Mouse (Mus musculus) layer of hippocampus, postnatal 25 days (tissue): ENCODE results near the gene Stard13. TPM values are rescaled to one million over a fixed set of nuclear protein-coding genes. Genes with fewer than 3 reads are reported as not detected.
A peak's percentile ranks its signal among the peaks of the same experiment; 100 is the strongest.

Source experiments
- DNase-seq, 2 experiments: peaks; one replicate each; pipeline ENCODE4 v3.0.0; 2022; ENCODE audit warnings: mixed read lengths in 2 of 2, low spot score in 1 of 2; ENCODE audit errors: extremely low spot score in 1 of 2
- total RNA-seq, 2 experiments: library from RNA; stranded (reverse); gene quantifications; 2 replicates each; pipeline ENCODE4 v1.2.3; 2021

Stard13 gene
- 10 to 100 TPM; 17.6 to 20.6 TPM for total RNA-seq

DNA sequence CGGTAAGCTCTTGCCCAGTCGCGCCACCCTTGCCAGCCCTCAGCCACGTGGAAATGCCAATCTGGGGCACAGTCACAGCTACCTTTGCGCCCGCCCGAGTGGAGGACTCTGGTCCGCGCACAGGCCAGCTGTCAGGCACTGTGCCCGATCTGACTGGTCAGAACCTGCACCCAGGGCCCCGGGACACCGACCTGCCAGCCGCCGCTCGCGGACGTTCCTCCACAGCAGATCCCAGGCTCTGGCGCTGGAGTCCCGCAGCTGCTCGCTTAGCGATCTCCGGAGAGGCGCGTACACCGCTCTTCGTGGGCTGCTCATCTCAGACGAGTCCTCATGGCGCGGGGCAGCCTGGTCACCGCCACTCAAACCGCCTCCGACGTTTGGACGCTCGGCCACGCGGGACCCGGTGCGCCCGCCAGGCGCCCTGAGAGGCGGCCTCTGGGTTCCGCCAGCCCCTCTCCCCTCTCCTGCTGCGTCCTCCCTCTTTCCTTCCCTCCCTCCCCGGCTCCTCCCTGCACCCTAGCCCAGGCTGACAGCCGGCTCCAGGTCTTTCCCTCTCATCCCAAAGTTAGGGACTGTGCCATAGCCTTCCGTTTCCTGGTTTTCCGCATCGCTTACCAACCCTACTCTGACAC, at the start of gene Stard13:
Stard13 (minus strand) TSS at position 437 of the 632 bp plus-strand sequence.
- peak; percentile 24 to 34 for DNase-seq

DNA sequence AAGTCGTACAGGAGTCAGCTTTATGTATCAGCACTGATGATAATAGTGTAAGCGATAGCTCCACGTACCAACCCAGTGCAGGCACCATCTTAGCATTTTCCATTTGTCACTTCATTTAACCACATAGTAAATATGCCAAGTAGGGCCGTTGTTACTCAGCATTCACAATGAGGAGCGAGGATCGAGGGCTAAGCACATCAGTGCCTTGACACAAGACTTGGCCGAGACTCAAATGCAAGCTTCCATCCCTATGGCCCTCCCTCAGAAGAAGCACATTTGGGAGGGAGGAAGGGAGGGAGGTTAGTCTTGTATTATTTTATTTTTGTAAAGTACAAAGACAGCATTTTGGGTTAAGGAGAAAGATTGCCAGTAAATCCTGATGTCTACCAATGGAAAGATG, 45.9 kb upstream of the Stard13 start:
- no peak for DNase-seq

DNA sequence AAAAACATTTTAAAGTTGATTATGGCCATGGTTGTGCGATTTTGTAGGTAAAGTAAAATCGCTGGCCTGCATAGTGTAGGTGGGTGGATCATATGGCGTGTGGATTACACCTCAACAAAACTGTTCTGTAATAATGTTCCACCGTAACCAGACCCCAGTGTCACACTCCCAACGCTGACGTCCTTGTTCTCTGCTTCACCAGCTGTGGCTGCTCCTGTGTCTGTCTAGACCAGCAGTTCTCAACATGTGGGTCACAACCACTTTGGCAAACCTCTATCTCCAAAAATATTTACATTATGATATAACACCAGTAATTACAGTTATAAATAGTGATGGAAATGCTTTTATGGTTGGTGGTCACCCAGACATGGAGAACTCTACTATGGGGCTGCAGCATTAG, 44.3 kb upstream of the Stard13 start:
- no peak for DNase-seq

DNA sequence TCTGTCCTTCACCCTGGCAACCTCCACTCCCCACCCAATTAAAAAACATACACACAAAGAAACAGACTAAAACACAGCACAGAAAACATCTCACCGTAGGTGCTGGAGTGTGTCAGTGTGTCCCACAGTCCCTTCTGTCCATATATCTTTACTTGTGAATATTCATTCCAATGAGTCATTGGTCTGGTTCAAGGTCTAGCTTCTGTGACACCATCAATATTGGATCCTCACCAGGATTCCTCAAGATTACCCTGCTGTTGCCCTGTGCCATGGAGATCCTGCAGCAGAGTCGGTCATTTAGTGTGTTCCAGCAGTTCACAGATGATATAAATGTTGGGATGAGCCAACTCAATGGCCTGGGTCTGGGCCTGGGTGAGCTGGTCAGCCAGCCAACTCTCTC, 42.4 kb upstream of the Stard13 start:
- DNase-seq: no peak

DNA sequence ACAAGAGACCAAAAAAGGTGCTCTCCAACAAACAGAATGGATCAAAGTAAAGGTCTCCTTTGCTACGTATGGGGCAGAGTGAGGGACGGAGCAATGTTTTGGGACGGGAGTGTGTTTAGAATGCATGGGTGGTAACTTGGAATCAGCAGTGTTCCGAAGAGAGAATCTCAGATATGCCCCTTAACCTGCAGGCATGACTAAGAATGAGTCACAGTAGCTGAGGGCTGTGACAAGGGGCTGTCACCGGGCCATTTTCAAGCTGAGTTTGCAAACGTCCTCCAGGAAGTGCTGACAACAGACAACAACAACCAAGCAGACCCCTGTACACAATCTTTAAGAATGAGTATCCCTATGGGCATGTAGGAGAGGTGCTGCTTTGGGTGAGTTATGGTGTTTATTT, 40.6 kb upstream of the Stard13 start:
- no peak for DNase-seq

DNA sequence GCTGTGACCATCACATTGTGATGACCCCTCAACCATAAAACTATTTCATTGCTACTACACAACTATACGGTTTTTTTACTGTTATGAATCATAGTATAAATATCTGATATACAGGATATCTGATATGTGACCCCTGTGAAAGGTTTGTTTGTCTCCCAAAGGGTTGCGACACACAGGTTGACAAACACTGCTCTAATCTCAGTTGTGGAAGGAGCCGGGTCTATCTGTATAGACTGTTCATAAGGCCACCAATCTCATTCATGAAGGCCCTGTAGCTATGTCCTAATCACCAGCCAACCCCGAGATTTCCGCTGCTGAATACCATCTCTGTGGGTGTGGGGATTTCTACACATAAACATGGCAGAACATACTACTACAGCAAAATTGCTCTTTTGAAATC, 37.2 kb upstream of the Stard13 start:
- DNase-seq: no peak

DNA sequence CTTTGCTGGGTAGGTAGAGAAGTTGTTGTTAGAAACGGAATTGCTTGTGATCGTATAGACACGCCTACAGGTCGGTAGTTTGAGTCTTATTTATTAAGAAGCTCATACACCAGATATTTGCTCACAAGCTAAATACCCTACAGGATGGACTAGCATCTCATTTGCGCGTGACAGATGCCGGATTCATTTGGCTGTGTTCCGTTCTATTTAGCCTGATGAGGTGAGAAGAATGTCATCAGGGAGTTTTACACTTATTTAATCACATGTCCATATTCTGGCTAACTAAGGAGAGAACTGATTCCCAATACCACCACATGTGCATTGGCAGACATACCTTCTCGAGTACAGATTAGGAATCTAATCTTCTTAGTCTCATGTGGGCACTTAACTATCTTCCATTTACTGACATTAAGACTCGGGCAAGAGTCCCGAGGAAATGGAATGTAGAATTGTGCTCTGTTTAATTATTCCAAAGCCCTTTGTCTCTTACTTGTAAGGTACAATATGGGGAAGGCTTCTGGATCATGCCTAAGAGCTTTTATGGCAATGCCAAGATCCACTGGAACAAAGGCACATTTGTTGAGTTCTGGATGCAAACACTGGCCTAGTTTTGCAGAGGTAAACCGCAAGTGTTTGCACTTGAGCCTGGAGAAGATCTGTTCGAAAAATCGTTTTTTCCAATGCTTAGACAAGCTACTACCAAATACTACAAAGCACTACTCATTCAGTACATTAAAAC, 33.4 kb upstream of the Stard13 start:
- no peak for DNase-seq

DNA sequence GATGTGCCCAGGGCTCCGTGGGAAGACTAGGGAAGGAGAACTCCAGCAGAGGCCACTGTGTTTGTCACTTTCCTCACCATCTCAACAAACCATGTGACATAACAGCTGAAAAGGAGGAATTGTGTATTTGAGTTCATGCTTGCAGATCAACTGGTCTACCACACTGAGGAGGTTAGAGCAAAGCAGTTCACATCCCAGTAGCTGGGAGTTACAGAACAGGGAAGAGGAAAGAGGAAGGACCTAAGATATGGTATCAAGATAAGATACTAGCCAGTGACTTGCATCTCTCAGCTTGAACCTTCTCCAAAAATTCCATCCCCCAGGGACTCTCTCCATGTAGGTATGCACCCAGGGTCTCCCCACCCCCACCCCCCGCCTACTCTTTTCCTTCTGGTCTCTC, 27.9 kb upstream of the Stard13 start:
- DNase-seq: no peak

DNA sequence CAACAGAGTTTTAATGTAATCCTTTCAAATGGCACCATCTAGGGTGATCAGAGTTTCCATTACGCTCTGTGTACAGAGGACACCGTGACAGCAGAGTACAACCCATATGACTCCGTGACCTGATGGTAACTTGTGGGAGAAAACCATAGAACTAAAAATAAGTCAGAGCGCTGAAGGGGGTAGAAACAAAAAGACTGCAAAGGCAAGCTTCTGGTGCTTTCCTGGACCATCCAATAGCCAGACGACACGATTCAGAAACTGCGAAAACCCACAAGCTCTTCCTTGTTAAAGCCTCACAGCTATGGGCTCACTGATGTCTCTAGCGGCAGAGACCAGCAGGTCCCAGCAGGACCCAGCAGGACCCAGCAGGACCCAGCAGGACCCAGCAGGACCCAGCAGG, 18.6 kb upstream of the Stard13 start:
- DNase-seq: no peak

DNA sequence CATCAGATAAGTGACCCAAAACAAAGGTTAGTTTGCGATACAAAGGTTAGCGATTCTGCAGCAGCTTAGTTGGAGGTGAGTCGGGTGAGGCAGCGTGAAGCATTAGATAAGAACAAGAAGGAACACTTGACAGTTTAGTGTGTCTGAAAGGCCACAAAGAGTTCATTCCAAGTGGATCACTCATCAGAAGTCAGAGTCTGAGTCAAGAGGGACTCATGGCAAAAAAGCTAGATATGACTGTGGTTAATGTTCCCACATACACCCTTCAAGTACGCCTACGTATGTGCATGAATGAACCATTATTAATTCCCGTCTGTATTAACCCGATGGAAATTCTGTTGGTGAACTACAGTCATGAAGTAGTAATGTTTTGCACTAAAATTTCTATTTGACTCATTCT, 18.0 kb upstream of the Stard13 start:
- no peak for DNase-seq

DNA sequence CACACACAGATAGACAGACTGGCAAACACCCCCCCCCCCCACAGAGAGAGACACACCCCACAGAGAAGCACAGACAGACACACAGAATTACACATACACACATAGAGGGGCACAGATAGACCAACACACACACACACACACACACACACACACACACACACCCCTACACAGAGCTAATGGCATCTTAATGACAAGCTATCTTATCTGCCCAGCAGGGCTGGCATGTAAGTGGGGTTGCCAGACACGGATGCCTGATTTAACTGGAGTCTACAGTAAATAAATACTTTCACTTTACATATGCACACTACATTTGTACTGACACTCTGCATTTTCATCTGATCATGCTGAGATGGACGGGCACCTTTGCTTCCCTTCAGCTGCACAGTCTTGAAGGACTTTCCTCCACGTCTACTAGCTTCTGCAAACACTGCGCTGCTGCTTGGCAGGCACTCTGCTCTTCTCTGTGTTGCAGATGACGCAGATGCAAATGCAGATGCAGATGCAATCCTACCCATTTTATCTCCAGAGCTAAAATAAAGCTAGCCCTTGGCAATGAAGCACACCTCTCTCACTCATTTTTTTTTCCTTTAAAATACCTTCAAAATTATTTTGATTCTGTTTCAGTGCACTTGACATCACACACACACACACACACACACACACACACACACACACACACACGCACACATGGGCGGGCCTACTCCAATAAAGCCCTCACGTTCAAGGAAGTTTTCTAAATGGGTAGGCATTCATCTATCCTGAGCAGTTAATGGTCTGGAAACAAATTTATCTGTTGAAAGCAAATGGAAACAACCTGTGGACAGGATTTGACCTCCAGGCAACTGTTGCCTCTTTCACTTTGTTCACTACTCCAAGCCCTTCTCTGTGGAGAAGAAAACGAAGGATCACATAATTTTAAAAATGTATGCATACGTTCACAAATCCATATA, 15.3 kb upstream of the Stard13 start:
- no peak for DNase-seq

DNA sequence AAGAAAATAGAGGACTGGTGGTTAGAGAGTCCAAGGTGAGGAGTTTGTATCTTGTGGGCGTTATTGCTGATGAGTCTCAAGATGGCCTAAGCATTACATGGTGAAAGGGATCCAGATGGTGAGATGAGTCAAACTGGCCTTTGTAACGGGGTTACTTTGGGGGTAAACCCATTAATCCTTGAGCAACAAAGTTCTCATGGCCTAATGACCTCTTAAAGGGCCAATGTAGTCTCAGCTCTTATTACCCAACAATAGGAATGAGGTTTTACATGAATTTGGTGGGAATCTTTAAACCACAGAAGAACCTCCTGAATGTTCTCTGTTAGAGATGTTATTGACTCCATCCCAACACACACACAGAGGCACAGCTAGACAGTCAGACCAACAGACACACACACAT, 14.4 kb upstream of the Stard13 start:
- no peak for DNase-seq

DNA sequence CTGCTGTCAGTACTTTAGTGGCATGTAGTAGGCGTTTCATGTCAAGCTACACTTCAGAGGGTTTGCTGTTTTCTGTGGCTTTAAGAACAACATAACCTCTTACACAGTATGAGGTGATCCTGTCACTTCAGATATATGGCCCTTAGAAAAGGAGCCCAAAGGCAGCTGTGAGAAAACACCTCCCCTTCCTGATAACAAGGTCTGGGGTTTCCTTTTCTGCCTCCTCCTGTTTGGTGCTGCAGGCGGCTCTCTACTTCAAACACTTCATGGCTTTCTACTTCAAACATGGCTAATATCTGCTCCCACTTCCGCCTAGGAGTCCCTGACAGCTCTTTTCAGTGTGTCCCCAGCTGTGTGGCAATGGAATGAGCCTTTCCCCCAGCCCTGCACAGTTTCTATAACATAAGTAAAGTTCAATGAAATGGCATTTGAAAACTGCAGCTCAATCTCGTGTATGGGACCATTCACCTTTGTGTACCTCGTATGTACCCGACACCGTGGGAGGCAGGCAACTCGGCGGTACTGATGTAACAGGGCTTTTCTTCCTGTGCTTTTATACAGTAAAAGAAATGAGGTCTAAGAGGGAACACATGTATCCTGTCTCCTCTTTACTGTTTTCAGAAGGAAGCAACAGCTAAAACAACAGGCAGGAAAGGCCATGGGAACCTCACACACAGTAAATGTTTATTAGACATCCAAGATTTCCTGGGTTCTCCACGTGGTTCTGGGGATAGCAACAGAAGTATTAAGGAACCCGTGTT, 13.7 kb upstream of the Stard13 start:
- DNase-seq: no peak

DNA sequence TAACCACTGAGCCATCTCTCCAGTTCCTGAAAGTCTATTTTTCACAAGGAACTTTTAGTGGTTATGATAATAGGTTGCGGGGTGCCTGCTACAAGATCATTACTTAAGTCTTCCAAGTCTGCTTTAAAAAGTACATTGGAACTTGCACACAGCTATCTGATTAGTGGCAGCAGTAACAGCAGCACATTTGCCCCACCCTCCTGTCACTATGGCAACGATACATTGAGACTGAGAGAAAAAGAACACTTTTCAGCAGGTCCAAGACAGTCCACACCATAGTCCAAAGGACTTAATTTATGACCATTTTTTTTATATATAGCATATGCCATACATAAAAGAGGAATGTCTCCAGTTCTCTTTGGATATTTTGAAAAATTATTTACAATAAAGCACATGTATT, 12.7 kb upstream of the Stard13 start:
- DNase-seq: no peak

DNA sequence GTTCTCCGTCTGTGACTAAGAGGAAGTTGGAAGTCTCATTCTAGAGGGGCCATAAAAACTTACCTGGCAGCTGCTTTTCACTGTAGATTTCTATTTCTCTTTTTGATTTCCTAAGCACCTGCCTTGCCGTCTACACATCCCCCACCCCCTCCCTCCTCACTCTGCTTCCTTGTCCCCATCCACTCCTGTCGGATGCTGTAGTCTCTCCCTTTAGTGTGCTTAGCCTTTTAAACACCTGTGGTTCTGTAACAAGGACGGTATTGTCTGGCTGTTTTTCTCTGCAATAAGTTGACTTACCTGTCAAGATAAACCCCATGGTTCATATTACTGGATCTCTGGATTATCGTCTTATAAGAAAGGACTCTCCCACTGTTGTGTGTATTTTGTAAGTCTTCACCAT, 11.9 kb upstream of the Stard13 start:
- DNase-seq: no peak

DNA sequence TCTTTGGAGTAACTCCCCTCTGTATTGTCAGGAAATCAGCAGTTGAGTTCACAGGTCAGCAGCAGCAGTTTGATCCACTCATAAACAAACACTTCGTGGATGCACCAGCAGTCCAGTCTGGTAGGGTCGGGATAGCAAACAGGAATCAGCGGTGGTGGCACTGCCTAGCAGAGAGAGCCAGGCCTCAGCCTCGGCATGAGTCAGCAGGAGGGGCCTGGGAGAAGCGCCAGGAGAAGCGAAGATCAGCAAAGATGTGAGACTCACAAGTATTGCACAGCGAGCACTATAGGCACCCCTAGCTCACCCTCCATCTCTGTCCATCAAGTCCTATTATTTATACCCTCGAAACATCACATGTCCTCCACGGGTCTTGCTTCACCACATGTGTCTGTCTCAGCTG, 5.1 kb upstream of the Stard13 start:
- DNase-seq: no peak

DNA sequence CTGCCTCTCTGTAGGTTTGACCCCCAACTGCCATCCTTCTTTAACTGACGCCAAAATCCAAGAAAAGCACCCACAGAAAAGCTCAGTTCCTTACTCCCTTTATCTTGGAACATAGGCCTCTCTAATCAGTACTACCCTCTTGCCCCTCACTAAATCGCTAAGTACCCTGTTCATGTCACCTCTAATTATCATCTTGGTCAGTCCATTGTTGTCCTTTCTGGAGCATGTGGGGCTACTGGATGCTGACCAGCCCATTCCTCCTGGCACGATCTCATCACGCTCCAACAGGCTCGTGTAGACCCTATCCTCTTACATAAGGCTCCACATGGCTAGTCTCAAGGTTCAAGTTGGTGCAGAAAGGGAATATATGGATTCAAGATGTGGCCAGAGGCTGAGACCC, 2.8 kb upstream of the Stard13 start:
- DNase-seq: no peak

DNA sequence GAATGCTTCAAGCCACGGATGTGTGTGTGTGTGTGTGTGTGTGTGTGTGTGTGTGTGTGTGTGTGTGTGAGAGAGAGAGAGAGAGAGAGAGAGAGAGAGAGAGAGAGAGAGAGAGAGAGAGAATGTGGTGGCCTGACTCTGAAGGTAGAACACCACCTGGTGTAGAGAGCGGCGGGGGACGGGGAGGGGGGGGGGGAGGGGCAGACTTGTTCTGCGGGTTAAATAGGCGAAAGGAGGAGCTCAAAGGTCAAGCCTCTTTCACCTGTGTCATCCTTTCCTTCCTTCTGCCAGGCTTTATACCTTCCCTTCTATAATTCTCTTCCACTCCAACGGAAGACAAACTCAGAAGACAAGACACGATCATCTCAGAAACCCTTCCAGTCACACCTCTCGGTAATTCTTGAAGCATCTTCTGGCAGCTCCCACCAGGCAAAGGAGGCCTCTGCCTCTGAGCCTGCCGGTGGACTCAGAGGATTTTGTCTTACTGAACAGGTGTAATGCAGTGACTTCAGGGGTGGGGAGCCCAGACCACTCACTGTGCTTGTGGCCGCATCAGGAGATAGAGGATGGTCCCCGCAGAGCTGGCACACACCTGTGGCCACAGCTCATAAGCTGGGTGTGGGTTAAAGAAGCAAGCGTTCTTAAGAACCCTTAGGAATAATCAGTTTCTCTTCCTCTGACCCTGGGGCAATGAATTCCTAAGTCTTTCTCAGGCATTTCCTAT, 898 bp downstream of the Stard13 start:
- no peak for DNase-seq

DNA sequence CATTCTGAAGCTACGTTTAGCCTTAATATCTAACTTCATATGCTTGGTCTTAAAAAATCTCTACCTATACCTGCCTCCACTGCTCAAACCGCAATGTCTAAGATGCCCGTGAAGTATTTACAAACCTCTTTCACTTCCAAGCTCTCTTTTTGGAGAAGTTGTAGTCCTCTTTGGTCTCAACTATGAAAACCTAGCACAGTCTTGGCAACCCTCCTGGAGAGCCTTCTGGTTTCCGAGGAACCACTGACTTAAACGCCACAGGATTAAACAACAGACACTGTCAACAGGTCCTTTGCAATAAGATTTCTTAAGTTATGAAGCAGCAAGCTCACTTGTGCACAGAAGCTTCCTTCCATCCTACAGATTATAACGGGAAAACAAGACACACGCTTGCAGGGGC, 1.8 kb downstream of the Stard13 start:
- no peak for DNase-seq

DNA sequence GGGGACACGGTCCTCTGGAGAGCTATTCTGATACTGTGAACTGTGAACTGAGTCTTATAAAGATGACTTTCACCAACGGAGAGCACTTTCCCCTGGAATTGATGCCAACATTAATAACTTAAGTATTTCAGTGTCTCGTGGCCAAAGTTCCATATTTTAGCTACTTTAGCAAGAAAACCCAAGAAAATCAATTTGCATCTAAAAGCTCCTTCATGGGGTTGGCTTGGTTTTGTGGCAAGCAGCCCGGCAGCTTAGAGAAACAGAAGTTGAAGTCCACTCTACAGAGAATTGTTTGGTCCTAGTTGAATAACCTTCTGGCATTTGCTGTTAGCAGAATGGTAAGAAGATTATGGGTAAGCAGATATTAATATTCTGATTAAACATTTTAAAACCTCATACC, 2.2 kb downstream of the Stard13 start:
- DNase-seq: no peak
